Mouse (Mus musculus): Measurements from ENCODE around the gene Nkain4. TPM values are rescaled to one million over a fixed set of nuclear protein-coding genes. Genes with fewer than 3 reads are reported as not detected.
A peak's percentile ranks its signal among the peaks of the same experiment; 100 is the strongest.

Gene Nkain4
- total RNA-seq (2021) = 10 to 100 TPM in 1 of 2 experiments, 1 to 10 TPM in 1; 8.0 to 11.4 TPM

- intact Hi-C loops (cut with DNase I) = no loop called here
- no peak for DNase-seq (ENCODE audit: low spot score)
Observed at GRCm38 (mm10) chr2:180954061-180955047, at the start of gene Nkain4. TSS of gene Nkain4 (minus strand) at chr2:180954699.

DNA sequence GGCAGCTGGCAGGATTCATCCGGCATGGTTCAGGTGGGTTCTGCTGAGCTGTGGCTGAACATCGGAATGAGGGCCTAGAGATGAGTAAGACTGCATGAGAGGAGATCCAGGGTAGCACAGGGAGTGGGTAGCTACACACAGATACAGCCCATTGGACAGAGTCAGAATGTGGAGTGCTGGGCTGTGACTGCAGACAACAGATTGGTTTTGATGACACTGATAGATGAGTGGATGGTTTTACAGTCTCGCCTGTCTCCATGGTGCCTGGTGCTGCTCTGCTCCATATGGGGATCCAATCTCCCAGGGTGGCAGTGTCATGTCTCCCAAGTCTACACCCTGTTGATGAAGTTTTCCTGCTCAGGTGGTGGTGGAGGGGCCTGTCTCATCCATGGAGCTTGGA lies 42.4 kb upstream of the Nkain4 start:
- intact Hi-C loops (cut with DNase I) = loop anchor here (1.0 kb wide), 2 partner anchors 63 to 75 kb away; no protein-coding TSS in a partner anchor
- no peak for DNase-seq (ENCODE audit: low spot score)

- intact Hi-C loops (cut with DNase I) = loop anchor here (1.0 kb wide), 2 partner anchors 64 to 76 kb away; no protein-coding TSS in a partner anchor
- DNase-seq (ENCODE audit: low spot score) = no peak
Observed at GRCm38 (mm10) chr2:180996436-180996835, 41.9 kb upstream of the Nkain4 start.

- intact Hi-C loops (cut with DNase I) = no loop called here
- DNase-seq (ENCODE audit: low spot score) = no peak
Observed at GRCm38 (mm10) chr2:180995457-180995856, 41.0 kb upstream of the Nkain4 start.

- DNase-seq (ENCODE audit: low spot score) = no peak
- intact Hi-C loops (cut with DNase I) = no loop called here
Observed at GRCm38 (mm10) chr2:180994360-180994759, 39.9 kb upstream of the Nkain4 start.

- intact Hi-C loops (cut with DNase I) = no loop called here
Observed at GRCm38 (mm10) chr2:180990347-180990746, 35.8 kb upstream of the Nkain4 start.

DNA sequence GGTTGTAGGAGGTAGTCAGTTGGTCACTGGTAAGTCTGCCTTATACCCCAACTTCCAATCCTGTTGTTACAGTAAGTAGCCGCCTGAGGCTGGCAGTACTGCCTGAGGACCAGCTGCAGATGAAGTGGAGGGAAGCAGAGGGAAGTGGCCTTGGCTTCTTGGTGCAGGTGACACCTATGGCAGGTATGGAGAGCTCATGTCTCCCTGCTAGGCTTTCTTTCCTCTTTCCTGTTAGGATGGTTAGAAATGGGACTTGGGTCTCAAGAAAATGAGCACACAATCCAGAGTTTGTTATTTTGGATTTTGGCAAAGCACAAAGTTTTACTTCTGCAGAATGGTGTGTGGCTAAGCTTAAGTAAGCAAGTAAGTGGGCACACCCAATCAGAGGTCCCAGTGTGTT lies 34.4 kb upstream of the Nkain4 start:
- intact Hi-C loops (cut with DNase I) = no loop called here

More at GRCm38 (mm10) chr2:180990347-180990746, 35.8 kb upstream of the Nkain4 start:
- no peak for DNase-seq (ENCODE audit: low spot score)

DNA sequence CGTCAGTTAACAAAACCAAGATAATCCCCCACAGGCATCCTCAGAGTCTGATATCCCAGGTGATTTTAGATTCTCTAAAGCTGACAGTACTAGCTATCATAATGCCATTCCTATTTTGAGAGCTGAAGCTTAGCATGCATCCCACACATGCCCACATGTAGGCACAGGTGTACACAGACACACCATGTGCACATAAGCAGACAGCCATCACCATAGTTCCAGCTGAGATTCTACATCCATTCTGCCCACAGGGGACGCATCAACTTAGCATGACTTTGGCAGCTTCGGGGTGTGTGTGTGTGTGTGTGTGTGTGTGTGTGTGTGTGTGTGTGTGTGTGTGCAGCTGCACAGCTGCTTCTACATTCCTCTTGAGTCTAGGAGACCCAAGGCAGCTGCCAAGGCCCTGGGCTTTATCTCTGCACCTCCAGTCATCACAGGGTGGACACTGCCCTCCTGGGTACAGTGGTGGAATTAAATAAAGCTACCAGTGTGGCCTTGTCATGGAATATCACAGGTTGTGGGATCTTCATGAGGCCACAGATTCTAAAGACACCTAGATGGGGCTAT lies 33.9 kb upstream of the Nkain4 start:
- intact Hi-C loops (cut with DNase I) = no loop called here
- DNase-seq (ENCODE audit: low spot score) = no peak

More for the DNA sequence above, 34.4 kb upstream of the Nkain4 start:
- DNase-seq (ENCODE audit: low spot score) = no peak

DNA sequence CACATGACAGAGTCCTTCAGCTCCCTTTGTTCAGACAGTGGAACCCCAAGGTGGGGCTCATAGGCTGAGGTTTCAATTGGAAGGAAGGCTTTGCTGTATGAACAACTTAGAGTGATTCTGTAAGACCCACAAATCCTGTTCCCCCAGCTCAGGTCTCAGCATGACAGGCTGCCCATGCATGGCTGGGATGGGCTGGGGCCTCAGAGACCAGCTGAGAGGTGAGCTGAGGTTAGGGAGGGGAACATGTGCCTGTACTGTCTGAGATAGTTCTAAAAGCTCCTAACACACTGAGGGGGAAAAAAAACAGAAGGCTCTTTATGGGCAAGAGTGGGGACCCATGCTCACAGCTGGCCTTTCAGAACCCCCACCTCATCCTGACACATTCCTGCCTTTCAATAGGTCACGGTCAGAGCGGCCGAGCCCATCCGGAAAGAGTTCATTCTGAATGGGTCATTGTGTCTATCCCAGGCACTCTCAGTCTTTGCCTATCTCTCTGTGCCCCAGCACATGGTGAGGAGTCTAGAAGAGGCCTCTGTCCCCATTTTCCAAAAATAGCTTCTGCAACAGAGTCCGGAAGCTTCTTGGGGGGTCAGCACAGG lies 33.0 kb upstream of the Nkain4 start:
- DNase-seq (ENCODE audit: low spot score) = no peak
- intact Hi-C loops (cut with DNase I) = no loop called here

DNA sequence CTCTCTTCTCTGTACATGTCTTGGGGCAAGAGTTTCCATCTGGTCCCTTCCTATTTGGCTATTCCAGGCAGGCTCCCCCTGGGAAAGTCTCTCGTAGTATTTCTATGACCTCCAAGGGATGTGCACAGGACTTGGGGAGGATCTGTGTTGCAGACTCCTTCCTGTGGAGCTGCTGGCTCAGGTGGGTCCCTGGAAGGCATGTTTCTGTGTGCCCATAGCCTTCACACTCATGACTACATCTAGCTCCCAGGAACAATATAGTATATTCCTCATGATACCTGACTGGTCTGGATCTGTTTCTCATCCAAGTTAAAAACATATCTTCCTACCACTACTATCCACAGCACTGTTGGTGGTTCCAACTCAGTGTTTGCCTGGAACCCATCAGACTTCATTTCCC lies 32.5 kb upstream of the Nkain4 start:
- intact Hi-C loops (cut with DNase I) = no loop called here
- no peak for DNase-seq (ENCODE audit: low spot score)

GRCm38 (mm10) chr2:180986449-180986848 lies 31.9 kb upstream of the Nkain4 start, which contains the start of gene Col20a1:
TSS of gene Col20a1 (plus strand) at chr2:180986535.
- DNase-seq (ENCODE audit: low spot score) = no peak
- intact Hi-C loops (cut with DNase I) = no loop called here

DNA sequence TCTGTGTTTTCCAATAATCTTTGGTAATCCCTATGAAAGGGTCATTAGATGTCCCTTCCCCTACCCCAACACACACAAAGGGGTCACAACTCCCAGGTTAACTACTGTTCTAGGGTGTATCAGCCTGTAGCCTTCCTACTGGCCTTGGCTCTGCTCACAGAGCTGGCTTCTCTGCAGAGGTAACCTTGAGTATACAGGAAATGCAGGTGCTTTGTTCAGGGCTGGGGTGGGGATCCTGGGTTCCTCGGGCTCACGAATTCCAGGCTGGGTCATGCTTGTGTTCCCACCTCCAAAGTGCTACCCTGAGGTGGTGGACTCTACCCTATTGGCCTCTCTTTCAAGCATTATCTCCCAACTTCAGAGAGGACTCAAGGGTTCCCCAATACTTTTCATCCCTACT lies 31.1 kb upstream of the Nkain4 start:
- no peak for DNase-seq (ENCODE audit: low spot score)
- intact Hi-C loops (cut with DNase I) = no loop called here

DNA sequence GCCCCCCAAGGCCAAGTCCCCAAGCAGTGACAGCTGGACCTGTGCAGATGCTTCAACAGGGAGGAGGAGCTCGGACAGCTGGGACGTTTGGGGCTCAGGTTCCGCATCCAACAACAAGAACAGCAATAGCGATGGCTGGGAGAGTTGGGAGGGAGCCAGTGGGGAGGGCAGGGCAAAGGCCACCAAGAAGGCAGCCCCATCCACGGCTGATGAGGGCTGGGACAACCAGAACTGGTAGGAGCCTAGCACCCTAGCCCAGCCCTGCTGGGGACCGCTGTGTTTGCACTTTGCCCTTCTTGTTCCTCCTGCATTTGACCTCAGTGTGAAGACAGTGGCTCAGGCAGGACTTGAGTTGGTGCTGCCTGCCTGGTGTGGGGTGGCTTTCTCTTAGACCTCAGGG lies 26.6 kb upstream of the Nkain4 start:
- intact Hi-C loops (cut with DNase I) = no loop called here
- DNase-seq (ENCODE audit: low spot score) = no peak

GRCm38 (mm10) chr2:180967010-180967763 lies 12.7 kb upstream of the Nkain4 start, which contains the start of gene Arfgap1:
TSS of gene Arfgap1 (plus strand) at chr2:180967225.
- intact Hi-C loops (cut with DNase I) = no loop called here
- peak; percentile 89 for DNase-seq (ENCODE audit: low spot score)

DNA sequence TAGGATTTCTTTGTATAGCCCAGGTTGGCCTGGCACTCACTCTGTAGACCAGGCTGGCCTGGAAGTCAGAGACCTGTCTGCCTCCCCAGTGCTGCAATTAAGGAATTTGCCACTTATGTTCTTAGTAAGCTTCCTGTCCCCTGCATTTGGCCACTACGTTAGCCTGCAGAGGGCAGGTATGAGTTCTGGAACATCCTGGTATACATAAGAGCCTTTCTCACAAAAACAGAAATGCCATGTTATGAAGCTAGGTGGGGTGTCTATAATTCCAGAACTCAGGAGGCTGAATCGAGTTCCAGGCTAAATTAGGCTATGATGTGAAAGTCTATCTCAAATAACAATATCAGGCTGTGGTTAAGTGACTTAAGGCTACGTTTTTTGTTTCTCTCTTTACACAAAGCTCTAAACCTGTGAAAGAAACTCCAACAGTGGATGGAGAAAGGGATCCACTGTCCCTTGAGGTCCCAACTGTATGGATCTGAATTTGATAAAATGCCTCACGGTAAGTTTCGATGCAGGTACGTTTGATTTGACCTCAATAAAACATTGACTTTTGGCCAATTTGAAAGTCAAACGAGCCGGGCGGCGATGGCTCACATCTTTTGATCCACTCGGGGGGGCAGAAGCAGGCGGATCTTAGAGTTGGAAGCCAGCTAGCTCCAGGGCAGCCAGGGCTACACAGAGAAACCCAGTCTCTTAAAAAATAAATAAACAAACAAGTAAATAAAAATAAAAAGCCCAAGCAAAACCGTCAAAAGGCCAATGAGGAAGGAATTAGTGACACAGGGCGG lies 11.8 kb upstream of the Nkain4 start:
- intact Hi-C loops (cut with DNase I) = no loop called here

DNA sequence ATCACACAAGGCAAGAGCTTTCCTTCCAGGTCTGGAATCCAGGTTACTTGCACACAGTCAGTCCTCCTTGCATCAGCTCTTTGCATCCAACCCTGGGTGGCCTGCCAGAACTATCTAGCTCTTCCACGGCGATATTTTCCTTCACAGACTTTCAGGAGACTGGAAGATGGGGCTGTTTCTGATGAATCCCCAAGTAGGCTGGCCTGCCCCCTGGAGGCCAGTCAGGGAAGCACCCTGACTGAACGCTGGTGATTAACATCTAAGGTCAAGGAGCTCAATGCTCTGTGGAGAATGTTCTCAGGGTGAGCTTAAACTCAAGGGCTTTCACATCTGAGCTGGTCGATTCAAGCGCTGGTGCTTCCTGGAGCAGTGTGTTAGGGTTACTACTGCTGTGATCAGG lies 9.5 kb upstream of the Nkain4 start:
- DNase-seq (ENCODE audit: low spot score) = peak; percentile 36
- intact Hi-C loops (cut with DNase I) = loop anchor here (1.0 to 5.0 kb wide), 2 partner anchors 39 to 157 kb away; no protein-coding TSS in a partner anchor

More for the DNA sequence above, 11.8 kb upstream of the Nkain4 start:
- DNase-seq (ENCODE audit: low spot score) = no peak

- intact Hi-C loops (cut with DNase I) = loop anchor here (1.0 to 5.0 kb wide), 2 partner anchors 37 to 155 kb away; no protein-coding TSS in a partner anchor
- no peak for DNase-seq (ENCODE audit: low spot score)
Observed at GRCm38 (mm10) chr2:180962616-180963308, 8.3 kb upstream of the Nkain4 start.

GRCm38 (mm10) chr2:180960187-180960586 lies 5.7 kb upstream of the Nkain4 start:
- intact Hi-C loops (cut with DNase I) = loop anchor here (5.0 kb wide), 1 partner anchor 153 kb away; no protein-coding TSS in a partner anchor
- no peak for DNase-seq (ENCODE audit: low spot score)
